Mouse (Mus musculus): ENCODE results near the gene Ly6g5c. TPM values are rescaled to one million over a fixed set of nuclear protein-coding genes. Genes with fewer than 3 reads are reported as not detected.

The Ly6g5c gene
- total and polyA plus RNA-seq, 2 experiments from 2014 or later = not detected

DNA sequence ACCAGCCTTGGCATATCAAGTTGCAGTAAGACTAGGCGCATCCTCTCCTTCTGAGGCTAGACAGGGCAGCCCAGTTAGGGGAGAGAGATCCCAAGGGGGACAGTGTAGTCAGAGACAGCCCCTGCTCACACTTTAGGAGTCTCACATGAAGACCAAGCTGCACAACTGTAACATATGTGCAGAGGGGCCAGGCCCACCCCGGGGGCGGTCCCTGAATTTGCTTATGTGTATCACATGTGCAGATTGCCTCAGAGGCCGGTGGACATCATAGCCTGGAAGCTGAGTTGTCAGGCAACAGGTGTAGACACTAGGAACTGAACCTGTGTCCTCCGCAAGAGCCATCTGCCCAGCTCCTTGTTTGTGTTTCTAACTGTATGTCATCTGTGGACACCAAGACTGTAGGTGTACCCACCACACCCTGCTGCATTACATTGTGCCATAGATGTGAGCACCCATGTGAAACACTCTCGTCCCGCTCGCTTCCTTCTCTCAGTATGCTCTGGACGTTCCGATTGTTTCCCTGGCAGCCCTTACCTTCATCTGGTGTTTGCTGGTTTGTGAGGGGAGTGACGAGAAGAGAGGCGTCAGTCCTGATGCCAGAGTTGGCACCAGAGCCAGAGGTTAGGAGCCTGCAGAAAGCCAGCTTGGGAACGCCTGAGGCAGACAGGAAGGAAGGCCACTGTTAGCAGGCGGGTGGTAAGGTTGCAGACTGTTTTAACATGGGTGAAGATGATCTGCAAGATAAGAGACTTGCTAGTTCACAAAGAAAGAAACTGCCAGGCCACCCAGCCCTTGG lies 15.5 kb upstream of the Ly6g5c start:
- H3K27me3 ChIP-seq (ENCODE audit: insufficient read depth, low read length) = no peaks in the 10 kb centered on the region
- no peak overlapping the region for H3K4me3 ChIP-seq (ENCODE audit: low read depth, low read length)
- H3K36me3 ChIP-seq (ENCODE audit: insufficient read depth, low read length) = peaks cover 45% of the 10 kb centered on the region
- 91% methylated on average over 14 of the region's 14 CpGs for WGBS
- ATAC-seq (ENCODE audit: low FRiP score) = no peak
- no peak for TF ChIP-seq CTCF (IDR thresholded peaks at IDR 0.05)
- H3K4me2 ChIP-seq (ENCODE audit: low read depth, low read length, poor library complexity, severe bottlenecking) = no peak overlapping the region
- no peaks in the 10 kb centered on the region for H3K9me3 ChIP-seq (ENCODE audit: low read length)
- no peak overlapping the region for H3K9ac ChIP-seq (replicated peaks; ENCODE audit: low read length, poor library complexity, severe bottlenecking)
- 0 out of 2 replicates have a peak, but pooled peaks cover 4% of the 10 kb centered on the region for H3K4me1 ChIP-seq (ENCODE audit: insufficient read depth, low read length)
- H3K27ac ChIP-seq (ENCODE audit: low read depth, low read length) = no peak overlapping the region
- no peak for DNase-seq (ENCODE audit: low spot score)

- ATAC-seq (ENCODE audit: low FRiP score) = no peak
- no peak overlapping the region for H3K4me2 ChIP-seq (ENCODE audit: low read depth, low read length, poor library complexity, severe bottlenecking)
- no peaks in the 10 kb centered on the region for H3K9me3 ChIP-seq (ENCODE audit: low read length)
- H3K27ac ChIP-seq (ENCODE audit: low read depth, low read length) = no peak overlapping the region
- 0 out of 2 replicates have a peak, but pooled peaks cover 4% of the 10 kb centered on the region for H3K4me1 ChIP-seq (ENCODE audit: insufficient read depth, low read length)
- H3K36me3 ChIP-seq (ENCODE audit: insufficient read depth, low read length) = peaks cover 60% of the 10 kb centered on the region
- DNase-seq (ENCODE audit: low spot score) = no peak
- no peak overlapping the region for H3K9ac ChIP-seq (replicated peaks; ENCODE audit: low read length, poor library complexity, severe bottlenecking)
- no peaks in the 10 kb centered on the region for H3K27me3 ChIP-seq (ENCODE audit: insufficient read depth, low read length)
- no peak for TF ChIP-seq CTCF (IDR thresholded peaks at IDR 0.05)
- 90% methylated on average over 15 of the region's 15 CpGs for WGBS
- no peak overlapping the region for H3K4me3 ChIP-seq (ENCODE audit: low read depth, low read length)
These were observed 13.4 kb upstream of the Ly6g5c start for GRCm38 (mm10) chr17:35094475-35095365.

DNA sequence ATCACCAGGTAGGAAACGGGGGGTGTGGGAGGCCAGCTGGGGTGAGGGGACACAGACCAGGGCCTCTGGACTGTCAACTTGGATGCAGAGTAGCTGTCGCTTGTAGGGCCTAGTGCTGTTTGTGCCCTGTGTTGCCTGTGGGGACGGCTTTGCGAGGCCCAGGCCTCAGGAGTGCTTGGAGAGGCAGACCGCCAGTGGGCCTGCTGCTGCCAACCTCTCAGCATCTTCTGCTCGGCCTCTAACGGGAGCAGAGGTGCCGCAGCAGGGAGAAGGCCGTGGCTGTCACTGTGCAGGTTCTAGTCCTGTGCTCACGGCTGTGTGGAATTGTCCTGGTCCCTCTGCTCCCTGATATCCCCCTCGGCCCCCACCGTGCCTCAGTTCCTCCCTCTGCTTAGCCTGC lies 11.5 kb upstream of the Ly6g5c start:
- no peaks in the 10 kb centered on the region for H3K27me3 ChIP-seq (ENCODE audit: insufficient read depth, low read length)
- no peak for TF ChIP-seq CTCF (IDR thresholded peaks at IDR 0.05)
- H3K36me3 ChIP-seq (ENCODE audit: insufficient read depth, low read length) = peaks cover 75% of the 10 kb centered on the region
- H3K9ac ChIP-seq (replicated peaks; ENCODE audit: low read length, poor library complexity, severe bottlenecking) = 0 out of 2 replicates have a peak overlapping the region, but pooled peaks have one; percentile 13
- DNase-seq (ENCODE audit: low spot score) (no peak), ATAC-seq (ENCODE audit: low FRiP score) (no peak)
- no peak overlapping the region for H3K4me3 ChIP-seq (ENCODE audit: low read depth, low read length)
- no peak overlapping the region for H3K4me2 ChIP-seq (ENCODE audit: low read depth, low read length, poor library complexity, severe bottlenecking)
- H3K27ac ChIP-seq (ENCODE audit: low read depth, low read length) = no peak overlapping the region
- H3K9me3 ChIP-seq (ENCODE audit: low read length) = no peaks in the 10 kb centered on the region
- no peaks in the 10 kb centered on the region for H3K4me1 ChIP-seq (ENCODE audit: insufficient read depth, low read length)
- WGBS = 81% methylated on average over 12 of the region's 12 CpGs

DNA sequence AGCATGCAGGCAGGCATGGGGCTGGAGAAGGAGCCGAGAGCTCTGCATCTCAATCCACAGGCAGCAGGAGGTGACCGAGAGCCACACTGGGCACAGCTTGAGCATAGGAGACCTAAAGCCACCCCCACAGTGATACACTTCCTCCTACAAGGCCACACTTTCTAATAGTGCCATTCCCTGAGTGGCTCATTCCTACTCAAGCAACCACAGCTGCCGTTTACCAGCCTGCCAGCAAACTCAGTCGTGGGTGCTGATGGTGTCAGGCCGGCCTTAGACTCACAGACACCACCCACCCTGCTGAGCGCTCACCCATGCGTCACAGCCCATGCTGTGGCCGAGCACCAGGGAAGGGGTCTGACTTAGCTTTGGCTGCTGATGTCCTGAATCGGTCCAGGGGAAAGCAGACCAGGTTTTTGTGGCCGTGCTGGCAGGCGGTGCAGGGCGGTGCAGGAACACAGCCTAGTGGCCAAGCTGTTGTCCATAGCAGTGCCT lies 10.9 kb upstream of the Ly6g5c start:
- TF ChIP-seq CTCF (IDR thresholded peaks at IDR 0.05) = no peak
- no peak for DNase-seq (ENCODE audit: low spot score)
- H3K27ac ChIP-seq (ENCODE audit: low read depth, low read length) = no peak overlapping the region
- H3K4me2 ChIP-seq (ENCODE audit: low read depth, low read length, poor library complexity, severe bottlenecking) = no peak overlapping the region
- H3K9ac ChIP-seq (replicated peaks; ENCODE audit: low read length, poor library complexity, severe bottlenecking) = no peak overlapping the region
- H3K36me3 ChIP-seq (ENCODE audit: insufficient read depth, low read length) = peaks cover 78% of the 10 kb centered on the region
- no peaks in the 10 kb centered on the region for H3K27me3 ChIP-seq (ENCODE audit: insufficient read depth, low read length)
- H3K9me3 ChIP-seq (ENCODE audit: low read length) = no peaks in the 10 kb centered on the region
- no peaks in the 10 kb centered on the region for H3K4me1 ChIP-seq (ENCODE audit: insufficient read depth, low read length)
- H3K4me3 ChIP-seq (ENCODE audit: low read depth, low read length) = no peak overlapping the region
- 74% methylated on average over 12 of the region's 12 CpGs for WGBS
- ATAC-seq (ENCODE audit: low FRiP score) = no peak

- no peak for DNase-seq (ENCODE audit: low spot score)
- Histone ChIP-seq H3K36me3 (ENCODE audit: insufficient read depth, low read length) (peaks cover 73% of the 10 kb centered on the region), H3K27ac (ENCODE audit: low read depth, low read length) (no peak overlapping the region), H3K9me3 (ENCODE audit: low read length) (no peaks in the 10 kb centered on the region), H3K4me3 (ENCODE audit: low read depth, low read length) (no peak overlapping the region), H3K4me2 (ENCODE audit: low read depth, low read length, poor library complexity, severe bottlenecking) (no peak overlapping the region), H3K9ac (replicated peaks; ENCODE audit: low read length, poor library complexity, severe bottlenecking) (no peak overlapping the region), H3K4me1 (ENCODE audit: insufficient read depth, low read length) (no peaks in the 10 kb centered on the region), H3K27me3 (ENCODE audit: insufficient read depth, low read length) (no peaks in the 10 kb centered on the region)
- TF ChIP-seq CTCF (IDR thresholded peaks at IDR 0.05) = no peak
- 79% methylated on average over 10 of the region's 10 CpGs for WGBS
- ATAC-seq (ENCODE audit: low FRiP score) = no peak
These were observed 7.8 kb upstream of the Ly6g5c start for GRCm38 (mm10) chr17:35100196-35100765.

All from midbrain, postnatal 0 days (tissue).